Mouse (Mus musculus): ENCODE measurements around the gene Fam83b.

Fam83b gene

GRCm38 (mm10) chr9:76566515-76567280 is at the start of gene Fam83b:
Gene Fam83b, minus strand, starts transcription at chr9:76567116.
- no peak for DNase-seq (ENCODE audit: low spot score in 2 of 2)

- no peak for DNase-seq (ENCODE audit: low spot score in 2 of 2)
Measured at GRCm38 (mm10) chr9:76614165-76614564, 47.2 kb upstream of the Fam83b start.

- no peak for DNase-seq (ENCODE audit: low spot score in 2 of 2)
Measured at GRCm38 (mm10) chr9:76603744-76604143, 36.8 kb upstream of the Fam83b start.

GRCm38 (mm10) chr9:76602874-76603273 is 36.0 kb upstream of the Fam83b start:
- DNase-seq (ENCODE audit: low spot score in 2 of 2): no peak

GRCm38 (mm10) chr9:76597395-76597794 is 30.5 kb upstream of the Fam83b start:
- DNase-seq (ENCODE audit: low spot score in 2 of 2): no peak

GRCm38 (mm10) chr9:76593841-76594240 is 26.9 kb upstream of the Fam83b start:
- DNase-seq (ENCODE audit: low spot score in 2 of 2): no peak

- DNase-seq (ENCODE audit: low spot score in 2 of 2): no peak
Measured at GRCm38 (mm10) chr9:76583943-76584342, 17.0 kb upstream of the Fam83b start.

GRCm38 (mm10) chr9:76581966-76582365 is 15.1 kb upstream of the Fam83b start:
- no peak for DNase-seq (ENCODE audit: low spot score in 2 of 2)

- DNase-seq (ENCODE audit: low spot score in 2 of 2): no peak
Measured at GRCm38 (mm10) chr9:76567281-76567655, 352 bp upstream of the Fam83b start.

GRCm38 (mm10) chr9:76565656-76566055 is 1.3 kb downstream of the Fam83b start:
- peak in 1 of 2 experiments; percentile 24 for DNase-seq (ENCODE audit: low spot score in 2 of 2)

- DNase-seq (ENCODE audit: low spot score in 2 of 2): no peak
Measured at GRCm38 (mm10) chr9:76564071-76564470, 2.8 kb downstream of the Fam83b start.

- no peak for DNase-seq (ENCODE audit: low spot score in 2 of 2)
Measured at GRCm38 (mm10) chr9:76562794-76563193, 4.1 kb downstream of the Fam83b start.

GRCm38 (mm10) chr9:76559240-76559639 is 7.7 kb downstream of the Fam83b start:
- no peak for DNase-seq (ENCODE audit: low spot score in 2 of 2)

GRCm38 (mm10) chr9:76553758-76554157 is 13.2 kb downstream of the Fam83b start:
- DNase-seq (ENCODE audit: low spot score in 2 of 2): no peak

- DNase-seq (ENCODE audit: low spot score in 2 of 2): no peak
Measured at GRCm38 (mm10) chr9:76553115-76553514, 13.8 kb downstream of the Fam83b start.

GRCm38 (mm10) chr9:76546714-76547113 is 20.2 kb downstream of the Fam83b start:
- peak; percentile 30 to 54 for DNase-seq (ENCODE audit: low spot score in 2 of 2)

- no peak for DNase-seq (ENCODE audit: low spot score in 2 of 2)
Measured at GRCm38 (mm10) chr9:76540684-76541083, 26.2 kb downstream of the Fam83b start.

GRCm38 (mm10) chr9:76539953-76540621 is 26.8 kb downstream of the Fam83b start:
- no peak for DNase-seq (ENCODE audit: low spot score in 2 of 2)

- DNase-seq (ENCODE audit: low spot score in 2 of 2): no peak
Measured at GRCm38 (mm10) chr9:76539271-76539670, 27.6 kb downstream of the Fam83b start.

GRCm38 (mm10) chr9:76536032-76536431 is 30.9 kb downstream of the Fam83b start:
- no peak for DNase-seq (ENCODE audit: low spot score in 2 of 2)

- DNase-seq (ENCODE audit: low spot score in 2 of 2): no peak
Measured at GRCm38 (mm10) chr9:76532403-76532802, 34.5 kb downstream of the Fam83b start.

- DNase-seq (ENCODE audit: low spot score in 2 of 2): no peak
Measured at GRCm38 (mm10) chr9:76531368-76531767, 35.5 kb downstream of the Fam83b start.

- DNase-seq (ENCODE audit: low spot score in 2 of 2): no peak
Measured at GRCm38 (mm10) chr9:76525592-76525991, 41.3 kb downstream of the Fam83b start.

All from right cerebral cortex, postnatal 10 days (tissue).